Mouse (Mus musculus) adrenal gland, postnatal 36 days (tissue): ENCODE results near the gene Eftud2. TPM values are rescaled to one million over a fixed set of nuclear protein-coding genes. Genes with fewer than 3 reads are reported as not detected.

ENCODE experiments used
- DNase-seq, 2 experiments: peaks; one replicate each; pipeline ENCODE4 v3.0.0; 2021; ENCODE audit warnings: mixed read lengths in 1 of 2
- long read RNA-seq, 2 experiments: library from polyadenylated mRNA; stranded (forward); transcript quantifications; one replicate each; pipeline ENCODE4 v2.0.0; 2021; ENCODE audit warnings: borderline sequencing depth in 2 of 2
- total RNA-seq, 2 experiments: library from RNA; stranded (reverse); gene quantifications; 2 replicates each; pipeline ENCODE4 v1.2.3; 2021

The Eftud2 gene
- 10 to 100 TPM; 79.9 to 87.2 TPM for total RNA-seq
- long read RNA-seq, experiment 1, transcript Eftud2-201 (28 exons, 3,324 nt) = major isoform, 33 of 49 reads
- long read RNA-seq, experiment 1, partial matches to known transcripts = 9 of 49 reads
- long read RNA-seq, experiment 1, other reads (novel, unspliced or antisense) = 7 of 49 reads
- long read RNA-seq, experiment 2, transcript Eftud2-201 (28 exons, 3,324 nt) = major isoform, 25 of 28 reads
- long read RNA-seq, experiment 2, partial matches to known transcripts = 0 of 28 reads
- long read RNA-seq, experiment 2, other reads (novel, unspliced or antisense) = 3 of 28 reads

DNA sequence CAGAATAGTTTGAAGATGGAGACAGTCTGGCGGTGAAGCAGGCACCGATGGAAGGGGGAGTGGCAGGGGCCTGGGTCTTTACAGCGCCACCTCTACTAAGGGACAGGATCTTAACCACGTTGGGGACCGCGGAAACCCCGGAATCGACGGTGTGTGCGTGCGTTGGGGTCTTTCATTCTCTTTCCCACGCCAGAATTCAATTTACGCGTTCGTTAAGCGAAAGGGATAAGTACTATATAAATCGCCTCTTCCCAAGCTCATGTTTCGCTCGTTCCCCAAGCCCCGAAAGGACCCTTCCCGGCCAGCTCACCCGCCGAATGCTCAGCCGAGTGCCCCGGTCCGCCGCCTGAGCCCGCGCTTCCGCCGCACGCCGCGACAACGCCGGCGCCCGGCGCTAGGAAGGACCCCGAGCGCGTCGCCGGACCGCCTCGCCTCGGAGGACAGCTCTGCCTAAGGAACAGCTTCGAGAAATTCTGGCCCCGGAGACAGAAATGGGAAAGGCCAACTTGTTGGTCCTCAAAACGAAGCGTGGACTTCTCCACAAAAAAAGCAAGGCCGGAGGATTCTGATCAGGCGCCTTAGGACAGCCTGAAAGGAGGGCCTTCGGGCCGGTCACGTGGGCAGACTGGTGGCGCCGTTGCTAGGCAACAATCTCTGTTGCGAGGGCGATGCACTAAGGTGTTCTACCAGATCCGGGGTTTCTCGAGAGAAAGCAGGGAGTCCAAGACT lies at the start of gene Eftud2, which contains the start of gene Ccdc103:
TSS of gene Eftud2 (minus strand) at position 401 of the 729 bp plus-strand sequence.
TSS of gene Ccdc103 (plus strand) at position 620 of the 729 bp plus-strand sequence.
- DNase-seq = peak; percentile 93

GRCm38 (mm10) chr11:102925351-102925717 lies 44.5 kb upstream of the Eftud2 start:
- peak in 1 of 2 experiments; percentile 10 for DNase-seq

- DNase-seq = peak; percentile 95
Observed at GRCm38 (mm10) chr11:102924557-102925350, 44.0 kb upstream of the Eftud2 start, which contains the start of gene Kif18b. Gene Kif18b, minus strand, starts transcription at chr11:102925124.

DNA sequence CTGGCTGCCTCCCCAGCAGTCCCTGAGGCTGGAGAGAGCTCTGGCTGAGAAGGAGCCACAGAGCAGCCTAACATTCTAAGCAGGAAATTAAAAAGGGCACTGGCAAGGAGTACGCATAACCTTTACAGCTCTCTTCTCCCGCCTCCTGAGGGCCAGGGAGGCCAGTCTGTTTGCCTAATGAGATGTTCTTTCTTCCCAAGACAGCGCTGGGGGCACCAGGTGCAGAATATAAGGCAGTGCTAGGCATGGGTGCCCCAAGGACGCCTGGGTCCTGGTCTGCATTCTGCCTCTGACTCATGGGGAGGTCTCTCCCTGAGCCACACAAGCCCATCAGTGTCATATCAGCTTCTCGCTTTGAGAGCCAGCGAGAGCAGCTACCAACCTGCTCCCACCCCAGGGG lies 40.7 kb upstream of the Eftud2 start:
- peak in 1 of 2 experiments; percentile 35 for DNase-seq

- no peak for DNase-seq
Observed at GRCm38 (mm10) chr11:102918077-102918476, 37.3 kb upstream of the Eftud2 start.

- DNase-seq = no peak
Observed at GRCm38 (mm10) chr11:102915380-102915779, 34.6 kb upstream of the Eftud2 start.

GRCm38 (mm10) chr11:102911376-102911775 lies 30.6 kb upstream of the Eftud2 start:
- DNase-seq = no peak

- no peak for DNase-seq
Observed at GRCm38 (mm10) chr11:102903654-102904053, 22.9 kb upstream of the Eftud2 start.

DNA sequence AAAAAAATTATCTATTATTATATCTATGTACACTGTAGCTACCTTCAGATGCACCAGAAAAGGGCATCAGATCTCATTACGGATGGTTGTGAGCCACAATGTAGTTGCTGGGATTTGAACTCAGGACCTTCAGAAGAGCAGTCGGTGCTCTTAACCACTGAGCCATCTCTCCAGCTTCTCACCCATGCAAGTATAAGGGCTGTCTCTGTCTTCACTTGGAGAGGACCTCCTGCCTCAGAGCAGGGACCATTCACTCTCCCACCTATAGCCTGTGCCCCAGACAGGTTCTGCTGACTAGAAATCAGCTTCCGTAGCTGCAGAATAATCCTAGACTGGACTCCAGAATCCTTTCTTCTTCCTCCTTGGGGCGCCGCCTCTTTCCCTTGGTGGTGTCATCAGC lies 21.3 kb upstream of the Eftud2 start:
- DNase-seq = no peak

- no peak for DNase-seq
Observed at GRCm38 (mm10) chr11:102901199-102901598, 20.4 kb upstream of the Eftud2 start.

DNA sequence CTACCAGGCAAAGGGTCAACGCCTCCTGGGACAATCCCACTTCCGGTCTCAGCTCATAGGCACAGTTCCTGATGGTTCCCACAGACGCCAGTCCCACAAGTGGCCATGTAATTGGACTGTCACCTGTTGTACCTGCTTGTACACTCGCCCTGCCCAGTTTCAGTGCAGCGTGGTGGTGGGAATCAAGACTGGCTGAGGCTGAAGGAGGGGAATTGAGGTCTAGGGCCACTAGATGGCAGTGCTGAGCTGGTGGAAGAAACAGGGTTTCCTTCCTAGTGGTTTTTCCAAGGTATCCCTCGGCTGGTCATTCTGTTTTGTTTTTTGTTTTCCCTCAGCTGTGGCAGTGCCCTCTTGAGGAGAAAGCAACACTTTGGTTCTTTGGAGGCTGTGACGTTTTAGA lies 20.0 kb upstream of the Eftud2 start, which contains the start of gene Gfap:
TSS of gene Gfap (minus strand) at position 150 of the 400 bp plus-strand sequence.
- DNase-seq = peak; percentile 83 to 88

GRCm38 (mm10) chr11:102898408-102898807 lies 17.6 kb upstream of the Eftud2 start:
- DNase-seq = no peak

GRCm38 (mm10) chr11:102896641-102897040 lies 15.9 kb upstream of the Eftud2 start:
- DNase-seq = no peak

GRCm38 (mm10) chr11:102895779-102896178 lies 15.0 kb upstream of the Eftud2 start:
- DNase-seq = no peak

DNA sequence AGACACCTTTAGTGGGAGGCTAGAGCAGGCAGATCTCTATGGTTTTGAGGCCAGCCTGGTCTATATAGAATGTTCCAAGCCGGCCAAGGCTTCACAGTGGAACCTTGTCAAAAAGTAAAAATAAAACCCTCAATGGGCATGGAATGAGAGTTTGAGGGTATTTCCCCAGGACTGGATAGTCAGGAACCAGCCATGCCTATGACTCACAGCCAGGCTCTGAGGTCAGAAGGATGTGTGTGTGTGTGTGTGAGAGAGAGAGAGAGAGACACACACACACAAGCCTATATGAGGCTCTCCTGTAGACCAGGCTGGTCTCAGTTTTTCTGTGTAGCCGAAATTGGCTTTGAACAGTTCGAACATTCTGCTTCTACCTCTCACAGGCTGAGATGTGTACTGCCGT lies 13.9 kb upstream of the Eftud2 start:
- peak in 1 of 2 experiments; percentile 37 for DNase-seq

GRCm38 (mm10) chr11:102893015-102893651 lies 12.3 kb upstream of the Eftud2 start:
- DNase-seq = peak; percentile 69 to 74

DNA sequence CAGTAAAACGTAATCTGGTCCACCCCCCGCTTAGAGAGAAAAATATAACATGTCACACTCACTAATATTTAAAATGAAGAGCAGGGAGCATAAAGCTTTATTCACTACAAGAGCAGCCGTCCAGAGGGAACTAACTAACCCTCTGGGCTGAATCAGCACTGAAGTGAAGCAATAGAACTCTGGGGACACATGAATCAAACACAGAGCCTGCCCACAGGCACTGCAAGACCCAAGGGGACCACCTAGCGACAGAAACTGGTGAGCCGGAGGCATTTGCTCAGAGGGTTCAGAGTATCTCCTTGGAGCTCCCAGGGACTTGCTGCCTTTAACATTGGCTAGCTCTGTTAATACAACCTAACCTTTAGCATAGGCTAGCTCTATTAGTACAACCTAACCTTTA lies 9.3 kb upstream of the Eftud2 start:
- DNase-seq = no peak

- no peak for DNase-seq
Observed at GRCm38 (mm10) chr11:102888135-102888534, 7.3 kb upstream of the Eftud2 start.

DNA sequence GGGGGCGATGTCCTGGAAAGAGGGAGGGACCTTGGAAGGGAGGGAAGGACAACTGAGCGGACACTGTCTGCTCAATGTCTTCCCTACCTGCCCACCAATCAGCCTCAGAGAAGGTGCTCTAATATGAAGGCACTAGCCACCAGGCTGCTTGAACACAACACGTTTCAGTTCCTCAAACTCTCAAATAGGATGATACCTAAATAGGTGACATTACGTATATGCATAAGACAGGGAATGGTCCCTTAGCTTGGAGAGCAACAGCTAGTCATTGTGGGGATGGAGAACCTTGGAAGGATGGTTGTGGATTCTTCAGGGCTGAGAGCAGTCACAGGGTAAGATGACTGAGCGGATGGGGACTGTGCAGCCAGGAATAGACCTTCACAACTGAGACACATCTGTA lies 6.6 kb upstream of the Eftud2 start:
- DNase-seq = no peak

DNA sequence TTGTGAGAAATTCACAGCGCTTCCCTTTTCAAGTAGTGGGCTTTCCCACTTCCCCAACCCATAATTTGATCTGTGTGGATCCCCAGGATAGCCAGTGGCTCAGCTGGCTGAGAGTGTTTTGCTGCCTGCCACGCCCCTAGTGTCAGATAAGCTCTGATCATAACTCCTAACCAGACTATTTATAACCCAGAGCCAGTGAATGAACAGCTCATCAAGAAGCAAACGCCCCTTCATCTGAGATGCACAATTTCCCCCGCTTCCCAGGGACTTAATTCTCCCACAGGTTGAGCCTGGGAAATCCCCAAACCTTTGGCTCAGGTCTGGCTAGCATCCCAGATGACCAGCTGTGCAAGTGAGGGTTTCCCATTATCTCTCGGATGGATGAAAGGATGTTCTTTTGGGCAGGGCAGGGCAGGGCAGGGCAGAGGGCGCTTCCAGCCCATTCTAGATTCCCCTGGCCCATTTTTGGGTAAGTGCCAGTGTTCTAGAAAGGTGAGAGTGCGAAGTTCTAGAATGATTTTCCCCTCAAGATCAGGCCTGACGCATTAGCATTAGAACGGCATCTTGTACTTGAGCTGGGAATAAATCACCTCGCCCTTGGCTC lies 3.9 kb upstream of the Eftud2 start, which contains the start of gene Fam187a:
TSS of gene Fam187a (plus strand) at position 554 of the 604 bp plus-strand sequence.
- no peak for DNase-seq
